Mouse (Mus musculus): ENCODE data around the gene Vsig2. TPM values are rescaled to one million over a fixed set of nuclear protein-coding genes. Genes with fewer than 3 reads are reported as not detected.

Vsig2 gene
- polyA plus RNA-seq, 1 experiment: not detected

DNA sequence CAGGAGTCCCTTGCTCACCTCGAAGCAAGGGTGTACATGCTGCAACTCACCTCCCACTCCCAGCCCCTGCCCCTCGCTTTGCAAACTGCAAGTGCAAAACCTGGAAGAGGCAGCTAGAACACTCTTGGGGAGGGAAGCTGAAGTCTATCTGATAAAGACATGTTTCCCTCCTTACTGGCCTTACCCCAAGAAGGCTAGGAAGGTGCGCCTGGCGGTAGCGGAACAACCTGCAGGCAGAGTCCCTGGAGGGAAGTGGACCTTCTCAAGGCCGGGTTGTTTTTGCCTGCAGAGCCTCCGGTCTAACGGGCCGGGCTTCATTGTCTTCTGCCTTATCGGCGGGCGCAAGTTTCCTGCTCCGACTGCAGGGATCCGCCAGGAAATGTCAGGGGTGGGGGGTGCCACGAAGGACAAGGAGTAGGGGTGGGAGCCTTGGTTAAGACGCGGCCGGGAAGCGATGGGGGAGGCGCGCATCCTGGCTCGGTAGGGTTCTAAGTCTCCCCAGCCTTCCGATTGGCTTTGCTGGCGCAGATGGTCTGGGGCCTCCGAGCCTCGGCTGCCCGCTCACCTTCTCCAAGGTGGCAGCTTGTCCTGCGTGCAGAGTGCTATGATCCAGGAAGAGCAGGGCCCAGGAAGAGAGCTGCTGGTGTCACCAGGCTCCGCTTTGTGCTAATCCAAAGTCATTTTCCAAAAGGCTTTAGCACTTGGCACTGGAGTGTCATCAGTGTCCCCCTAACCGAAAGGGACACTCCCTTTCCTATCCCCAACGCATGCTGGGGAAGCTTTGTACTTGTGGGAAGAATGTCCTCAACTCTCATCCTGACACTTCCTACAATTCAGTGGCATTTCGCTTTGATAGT is 8.8 kb upstream of the Vsig2 start:
- peaks cover 10% of the 10 kb centered on the region for H3K4me1 ChIP-seq (ENCODE audit: control insufficient read depth)
- H3K9me3 ChIP-seq (ENCODE audit: control insufficient read depth, low read length): peaks cover 3% of the 10 kb centered on the region; the same call in 1 of the 2 replicates

DNA sequence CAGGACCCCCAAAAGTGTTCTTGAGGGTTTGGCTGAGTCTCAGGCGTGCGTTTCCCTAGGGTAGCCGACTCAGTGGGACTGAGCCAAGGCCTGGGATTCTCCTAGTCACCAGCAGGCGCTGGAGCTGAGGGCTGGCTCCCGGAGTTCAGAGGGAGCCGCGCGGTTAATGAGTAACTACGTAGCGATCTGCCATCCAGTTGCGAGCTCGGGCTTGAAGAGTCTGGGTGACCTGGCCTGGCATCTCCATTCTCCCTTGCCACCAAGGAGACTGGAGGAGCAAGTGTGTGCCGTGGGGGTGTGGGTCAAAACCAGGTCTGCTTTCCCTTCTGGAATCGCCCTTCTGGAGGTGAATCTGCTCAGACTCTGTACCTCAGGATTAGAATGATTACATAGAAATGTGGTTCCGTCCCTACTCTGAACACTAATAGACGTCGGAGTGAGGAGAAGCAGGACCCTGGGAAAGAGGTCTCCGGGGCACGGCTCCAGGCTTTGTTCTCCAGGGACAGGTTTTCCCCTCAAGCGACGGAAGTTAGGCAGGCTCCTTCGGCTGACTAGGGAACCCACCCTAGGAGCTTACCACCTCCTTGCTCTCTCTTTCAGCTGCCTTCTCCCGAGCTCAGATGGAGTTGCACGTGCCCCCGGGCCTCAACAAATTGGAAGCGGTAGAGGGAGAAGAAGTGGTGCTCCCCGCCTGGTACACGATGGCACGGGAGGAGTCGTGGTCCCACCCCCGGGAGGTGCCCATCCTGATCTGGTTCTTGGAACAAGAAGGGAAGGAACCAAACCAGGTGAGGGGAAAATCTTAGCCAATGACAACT is 8.0 kb upstream of the Vsig2 start:
- Histone ChIP-seq H3K9me3 (ENCODE audit: control insufficient read depth, low read length) (peaks cover 3% of the 10 kb centered on the region; the same call in 1 of the 2 replicates), H3K4me3 (replicated peaks) (no peak overlapping the region), H3K4me1 (ENCODE audit: control insufficient read depth) (peaks cover 10% of the 10 kb centered on the region), H3K27me3 (ENCODE audit: control insufficient read depth) (peaks cover 70% of the 10 kb centered on the region), H3K36me3 (ENCODE audit: control insufficient read depth) (no peaks in the 10 kb centered on the region)
- no peak for TF ChIP-seq TAL1 (IDR thresholded peaks at IDR 0.05; ENCODE audit: low read length)
- TF ChIP-seq GATA1 (IDR thresholded peaks at IDR 0.05; ENCODE audit: low read length): no peak

More for the DNA sequence above, 8.8 kb upstream of the Vsig2 start:
- TF ChIP-seq TAL1 (IDR thresholded peaks at IDR 0.05; ENCODE audit: low read length): no peak
- no peak for TF ChIP-seq GATA1 (IDR thresholded peaks at IDR 0.05; ENCODE audit: low read length)
- Histone ChIP-seq H3K36me3 (ENCODE audit: control insufficient read depth) (no peaks in the 10 kb centered on the region), H3K4me3 (replicated peaks) (peak overlapping the region; percentile 7), H3K27me3 (ENCODE audit: control insufficient read depth) (peaks cover 71% of the 10 kb centered on the region)

DNA sequence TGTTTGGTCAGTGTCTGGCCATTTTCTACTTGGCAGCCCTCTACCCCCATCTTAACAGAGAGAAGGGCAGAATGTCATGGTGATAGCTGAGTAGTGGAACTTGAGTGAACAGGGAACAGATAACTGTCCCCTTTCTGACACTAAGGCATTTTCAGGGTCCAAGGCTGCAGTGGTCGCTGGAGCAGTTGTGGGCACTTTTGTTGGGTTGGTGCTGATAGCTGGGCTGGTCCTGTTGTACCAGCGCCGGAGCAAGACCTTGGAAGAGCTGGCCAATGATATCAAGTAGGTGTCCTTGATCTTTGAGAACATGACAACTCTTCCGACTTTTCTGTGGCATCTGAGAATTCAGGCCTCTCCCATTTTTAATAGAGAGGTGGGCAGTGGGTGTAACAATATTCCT is 2.2 kb upstream of the Vsig2 start:
- Histone ChIP-seq H3K27me3 (ENCODE audit: control insufficient read depth) (peaks cover 14% of the 10 kb centered on the region), H3K4me1 (ENCODE audit: control insufficient read depth) (no peaks in the 10 kb centered on the region), H3K36me3 (ENCODE audit: control insufficient read depth) (no peaks in the 10 kb centered on the region), H3K9me3 (ENCODE audit: control insufficient read depth, low read length) (no peaks in the 10 kb centered on the region), H3K4me3 (replicated peaks) (no peak overlapping the region)
- TF ChIP-seq TAL1 (IDR thresholded peaks at IDR 0.05; ENCODE audit: low read length) (no peak), GATA1 (IDR thresholded peaks at IDR 0.05; ENCODE audit: low read length) (no peak)

DNA sequence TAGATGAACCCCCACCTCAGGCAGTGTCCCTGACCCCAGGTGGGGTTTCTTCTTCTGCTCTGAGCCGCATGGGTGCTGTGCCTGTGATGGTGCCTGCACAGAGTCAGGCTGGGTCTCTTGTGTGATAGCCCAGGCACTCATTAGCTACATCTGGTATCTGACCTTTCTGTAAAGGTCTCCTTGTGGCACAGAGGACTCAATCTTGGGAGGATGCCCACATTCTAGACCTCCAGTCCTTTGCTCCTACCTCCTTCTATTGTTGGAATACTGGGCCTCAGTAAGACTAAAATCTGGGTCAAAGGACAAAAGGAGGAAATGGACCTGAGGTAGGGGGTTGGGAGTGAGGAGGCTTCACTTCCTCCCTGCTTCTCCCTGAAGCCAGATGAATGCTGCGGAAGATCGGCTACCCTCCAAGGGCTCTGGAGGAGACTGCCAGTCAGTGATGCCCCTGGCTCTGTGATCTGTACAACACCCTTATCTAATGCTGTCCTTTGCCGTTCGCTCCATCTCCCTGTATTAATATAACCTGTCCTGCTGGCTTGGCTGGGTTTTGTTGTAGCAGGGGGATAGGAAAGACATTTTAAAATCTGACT is 1.3 kb upstream of the Vsig2 start:
- Histone ChIP-seq H3K36me3 (ENCODE audit: control insufficient read depth) (no peaks in the 10 kb centered on the region), H3K27me3 (ENCODE audit: control insufficient read depth) (peaks cover 6% of the 10 kb centered on the region; the same call in 1 of the 2 replicates), H3K4me1 (ENCODE audit: control insufficient read depth) (no peaks in the 10 kb centered on the region), H3K9me3 (ENCODE audit: control insufficient read depth, low read length) (no peaks in the 10 kb centered on the region), H3K4me3 (replicated peaks) (no peak overlapping the region)
- TF ChIP-seq TAL1 (IDR thresholded peaks at IDR 0.05; ENCODE audit: low read length) (no peak), GATA1 (IDR thresholded peaks at IDR 0.05; ENCODE audit: low read length) (no peak)

DNA sequence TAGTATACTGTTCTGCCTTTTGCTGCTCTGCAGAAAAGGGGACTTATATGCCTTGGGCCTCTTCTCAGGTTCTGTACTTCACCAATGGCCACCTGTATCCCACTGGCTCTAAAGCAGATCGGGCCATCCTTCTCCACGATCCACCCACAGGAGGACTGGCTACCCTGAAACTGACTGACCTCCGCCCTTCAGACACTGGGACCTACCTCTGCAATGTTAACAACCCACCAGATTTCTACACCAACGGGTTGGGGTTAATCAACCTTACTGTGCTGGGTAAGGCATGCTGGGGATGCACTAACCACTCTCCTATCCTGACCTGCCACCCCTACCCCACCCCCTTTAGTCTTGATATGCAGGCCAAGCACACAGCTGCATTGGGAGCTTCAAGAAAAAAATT is 1.2 kb downstream of the Vsig2 start:
- Histone ChIP-seq H3K9me3 (ENCODE audit: control insufficient read depth, low read length) (no peaks in the 10 kb centered on the region), H3K4me1 (ENCODE audit: control insufficient read depth) (peaks cover 12% of the 10 kb centered on the region), H3K36me3 (ENCODE audit: control insufficient read depth) (no peaks in the 10 kb centered on the region), H3K4me3 (replicated peaks) (no peak overlapping the region), H3K27me3 (ENCODE audit: control insufficient read depth) (peaks cover 2% of the 10 kb centered on the region)
- TF ChIP-seq GATA1 (IDR thresholded peaks at IDR 0.05; ENCODE audit: low read length) (no peak), TAL1 (IDR thresholded peaks at IDR 0.05; ENCODE audit: low read length) (no peak)

DNA sequence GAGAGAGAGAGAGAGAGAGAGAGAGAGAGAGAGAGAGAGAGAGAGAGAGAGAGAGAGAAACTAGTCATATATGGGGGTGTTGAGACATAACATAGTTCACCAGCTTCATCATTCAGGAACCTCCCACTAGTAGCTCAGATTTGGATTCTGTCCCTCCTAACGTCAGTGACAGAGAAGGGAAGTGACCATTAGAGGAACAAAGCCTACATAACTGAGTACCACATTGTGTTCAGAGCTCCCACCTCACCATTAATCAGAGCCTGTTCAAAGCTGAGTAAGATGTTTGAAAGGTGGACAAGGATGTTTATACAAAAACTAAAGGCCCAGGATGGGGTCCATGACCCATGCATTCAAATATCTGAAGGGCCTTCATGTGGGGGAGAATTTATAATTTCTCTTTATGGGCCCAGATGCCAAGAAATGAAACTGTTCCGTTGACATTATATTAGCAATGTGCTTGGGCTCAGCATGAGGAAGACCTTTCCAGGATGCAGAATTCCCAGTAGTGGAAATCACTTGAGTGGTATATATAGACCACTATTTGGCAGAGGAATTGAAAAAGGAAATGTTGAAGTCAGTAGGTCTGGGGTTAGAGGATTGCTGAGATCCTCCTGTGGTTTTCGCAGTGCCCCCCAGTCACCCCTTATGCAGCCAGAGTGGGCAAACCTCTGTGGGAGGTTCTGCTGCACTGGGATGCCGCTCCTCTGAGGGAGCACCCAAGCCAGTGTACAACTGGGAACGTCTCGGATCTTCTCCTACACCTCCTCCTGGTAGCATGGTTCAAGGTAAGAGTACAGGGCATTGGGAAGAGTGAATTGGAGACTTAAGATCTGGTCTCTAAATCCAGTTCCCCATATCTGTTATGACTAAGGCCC is 1.9 kb downstream of the Vsig2 start:
- H3K4me3 ChIP-seq (replicated peaks): no peak overlapping the region
- H3K36me3 ChIP-seq (ENCODE audit: control insufficient read depth): no peaks in the 10 kb centered on the region
- TF ChIP-seq TAL1 (IDR thresholded peaks at IDR 0.05; ENCODE audit: low read length) (no peak), GATA1 (IDR thresholded peaks at IDR 0.05; ENCODE audit: low read length) (no peak)

DNA sequence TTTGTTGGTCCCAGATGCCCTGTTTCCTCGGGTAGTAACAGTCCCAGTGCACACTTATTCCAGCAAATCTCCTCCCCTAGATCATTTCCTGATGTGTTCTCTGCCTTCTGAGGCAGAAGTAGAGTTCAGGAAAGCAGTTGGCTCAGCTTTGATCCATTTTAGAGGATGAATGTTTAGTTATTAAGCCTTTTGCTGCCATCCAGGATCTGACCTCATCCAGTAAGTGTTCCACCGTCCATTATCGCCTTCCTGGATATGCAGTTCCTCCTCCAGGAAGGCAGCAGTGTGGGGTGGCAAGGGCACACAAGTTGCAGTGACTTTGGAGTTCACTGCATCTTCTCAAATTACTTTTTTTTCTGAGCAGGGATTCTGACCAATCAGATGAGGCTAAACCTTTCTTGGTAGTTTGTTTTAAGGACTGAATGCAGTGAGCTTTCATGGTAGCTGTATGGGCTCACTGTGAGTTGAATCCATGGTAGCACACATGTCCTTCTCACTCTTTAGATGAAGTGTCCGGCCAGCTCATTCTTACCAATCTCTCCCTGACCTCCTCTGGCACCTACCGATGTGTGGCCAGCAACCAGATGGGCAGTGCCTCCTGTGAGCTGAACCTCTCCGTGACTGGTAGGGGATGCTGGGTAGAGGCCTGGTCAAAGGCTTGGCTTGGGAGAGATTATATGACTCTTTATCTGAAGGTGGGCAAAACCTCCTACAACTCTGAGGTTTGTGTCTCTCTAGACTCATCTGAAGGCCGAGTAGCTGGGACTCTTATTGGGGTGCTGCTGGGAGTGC is 3.0 kb downstream of the Vsig2 start:
- Histone ChIP-seq H3K9me3 (ENCODE audit: control insufficient read depth, low read length) (no peaks in the 10 kb centered on the region), H3K4me3 (replicated peaks) (no peak overlapping the region), H3K36me3 (ENCODE audit: control insufficient read depth) (no peaks in the 10 kb centered on the region), H3K27me3 (ENCODE audit: control insufficient read depth) (peaks cover 12% of the 10 kb centered on the region), H3K4me1 (ENCODE audit: control insufficient read depth) (peaks cover 13% of the 10 kb centered on the region)
- TF ChIP-seq GATA1 (IDR thresholded peaks at IDR 0.05; ENCODE audit: low read length) (no peak), TAL1 (IDR thresholded peaks at IDR 0.05; ENCODE audit: low read length) (no peak)

More for the DNA sequence above, 1.9 kb downstream of the Vsig2 start:
- Histone ChIP-seq H3K4me1 (ENCODE audit: control insufficient read depth) (peaks cover 13% of the 10 kb centered on the region), H3K9me3 (ENCODE audit: control insufficient read depth, low read length) (no peaks in the 10 kb centered on the region), H3K27me3 (ENCODE audit: control insufficient read depth) (peaks cover 9% of the 10 kb centered on the region)
